Mouse (Mus musculus): ENCODE results near the gene Mgat5.

The Mgat5 gene

GRCm38 (mm10) chr1:127206881-127207555 lies 2.2 kb downstream of the Mgat5 start:
- H3K36me3 ChIP-seq (ENCODE audit: control insufficient read depth, insufficient read depth, low read length, poor library complexity, severe bottlenecking) = no peaks in the 10 kb centered on the region
- H3K27me3 ChIP-seq (ENCODE audit: control insufficient read depth, insufficient read depth, low read length, poor library complexity, severe bottlenecking) = no peaks in the 10 kb centered on the region
- DNase-seq (ENCODE audit: low read depth, low spot score) = peak; percentile 24

DNA sequence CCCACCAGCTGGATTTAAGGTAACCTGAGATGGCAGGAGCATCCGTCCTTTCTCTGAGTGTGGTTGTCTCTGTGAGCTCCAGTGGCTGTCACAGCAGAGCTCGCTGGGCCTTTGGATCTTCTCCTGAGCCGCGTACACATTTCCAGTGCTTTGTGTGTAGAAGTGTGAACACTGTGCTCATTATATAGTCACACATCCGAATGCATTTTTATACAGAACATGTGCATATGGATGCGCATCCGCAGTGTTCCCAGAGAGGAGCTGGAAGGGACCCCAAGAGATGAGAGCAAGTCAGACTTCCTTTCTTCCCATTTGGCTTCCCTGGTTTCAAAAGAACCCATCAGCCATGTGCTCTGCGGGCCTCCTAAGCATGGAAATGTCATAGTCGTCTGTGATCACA lies 3.4 kb downstream of the Mgat5 start:
- no peak for DNase-seq (ENCODE audit: low read depth, low spot score)
- Histone ChIP-seq H3K27me3 (ENCODE audit: control insufficient read depth, insufficient read depth, low read length, poor library complexity, severe bottlenecking) (no peaks in the 10 kb centered on the region), H3K36me3 (ENCODE audit: control insufficient read depth, insufficient read depth, low read length, poor library complexity, severe bottlenecking) (no peaks in the 10 kb centered on the region)

DNA sequence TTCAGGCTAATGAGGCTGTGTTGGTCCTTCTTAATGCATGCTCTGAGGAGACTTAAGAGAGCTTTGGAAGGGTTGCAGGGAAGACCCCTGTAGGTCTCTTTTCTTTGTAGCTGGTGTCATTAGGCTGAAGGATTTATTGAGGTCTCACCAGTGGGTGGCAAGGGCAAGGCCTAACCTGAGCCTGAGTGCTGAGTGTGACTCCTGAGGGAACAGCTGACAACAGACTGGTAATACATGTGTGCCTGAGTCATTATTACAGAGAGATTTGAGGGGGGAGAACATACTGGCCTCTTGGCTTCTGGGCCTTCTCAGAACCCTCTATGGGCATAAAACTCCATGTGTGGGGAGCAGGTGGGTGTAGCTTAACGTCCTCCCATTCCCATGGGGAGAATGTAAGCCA lies 8.0 kb downstream of the Mgat5 start:
- Histone ChIP-seq H3K27me3 (ENCODE audit: control insufficient read depth, insufficient read depth, low read length, poor library complexity, severe bottlenecking) (no peaks in the 10 kb centered on the region), H3K36me3 (ENCODE audit: control insufficient read depth, insufficient read depth, low read length, poor library complexity, severe bottlenecking) (no peaks in the 10 kb centered on the region)
- DNase-seq (ENCODE audit: low read depth, low spot score) = no peak

DNA sequence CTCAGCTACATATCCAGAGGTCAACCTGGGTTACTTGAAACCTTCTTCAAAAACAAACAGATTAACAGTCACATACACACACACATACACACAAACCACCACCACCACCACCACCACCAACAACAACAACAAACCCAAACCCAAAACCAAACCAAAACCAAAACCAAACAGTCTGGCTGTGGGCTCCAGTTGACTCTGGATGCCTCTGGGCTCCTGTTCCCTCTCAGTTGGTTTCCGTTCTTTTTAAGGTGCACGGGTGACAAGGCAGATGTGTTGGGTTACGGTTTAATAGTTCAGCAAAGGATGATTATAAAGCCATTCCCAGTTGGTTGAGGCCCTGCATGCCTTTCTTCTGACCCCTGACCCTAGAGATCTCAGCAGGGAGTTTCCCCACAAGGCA lies 8.6 kb downstream of the Mgat5 start:
- Histone ChIP-seq H3K36me3 (ENCODE audit: control insufficient read depth, insufficient read depth, low read length, poor library complexity, severe bottlenecking) (no peaks in the 10 kb centered on the region), H3K27me3 (ENCODE audit: control insufficient read depth, insufficient read depth, low read length, poor library complexity, severe bottlenecking) (no peaks in the 10 kb centered on the region)
- peak; percentile 13 for DNase-seq (ENCODE audit: low read depth, low spot score)

GRCm38 (mm10) chr1:127214585-127215232 lies 9.9 kb downstream of the Mgat5 start:
- Histone ChIP-seq H3K36me3 (ENCODE audit: control insufficient read depth, insufficient read depth, low read length, poor library complexity, severe bottlenecking) (no peaks in the 10 kb centered on the region), H3K27me3 (ENCODE audit: control insufficient read depth, insufficient read depth, low read length, poor library complexity, severe bottlenecking) (no peaks in the 10 kb centered on the region)
- DNase-seq (ENCODE audit: low read depth, low spot score) = no peak

GRCm38 (mm10) chr1:127216979-127217378 lies 12.2 kb downstream of the Mgat5 start:
- H3K36me3 ChIP-seq (ENCODE audit: control insufficient read depth, insufficient read depth, low read length, poor library complexity, severe bottlenecking) = no peaks in the 10 kb centered on the region
- no peak for DNase-seq (ENCODE audit: low read depth, low spot score)
- H3K27me3 ChIP-seq (ENCODE audit: control insufficient read depth, insufficient read depth, low read length, poor library complexity, severe bottlenecking) = no peaks in the 10 kb centered on the region

- H3K36me3 ChIP-seq (ENCODE audit: control insufficient read depth, insufficient read depth, low read length, poor library complexity, severe bottlenecking) = no peaks in the 10 kb centered on the region
- no peak for DNase-seq (ENCODE audit: low read depth, low spot score)
- no peaks in the 10 kb centered on the region for H3K27me3 ChIP-seq (ENCODE audit: control insufficient read depth, insufficient read depth, low read length, poor library complexity, severe bottlenecking)
Measured at GRCm38 (mm10) chr1:127217665-127218064, 12.8 kb downstream of the Mgat5 start.

GRCm38 (mm10) chr1:127218182-127218581 lies 13.4 kb downstream of the Mgat5 start:
- DNase-seq (ENCODE audit: low read depth, low spot score) = no peak
- no peaks in the 10 kb centered on the region for H3K27me3 ChIP-seq (ENCODE audit: control insufficient read depth, insufficient read depth, low read length, poor library complexity, severe bottlenecking)
- H3K36me3 ChIP-seq (ENCODE audit: control insufficient read depth, insufficient read depth, low read length, poor library complexity, severe bottlenecking) = no peaks in the 10 kb centered on the region

GRCm38 (mm10) chr1:127219161-127219560 lies 14.3 kb downstream of the Mgat5 start:
- Histone ChIP-seq H3K27me3 (ENCODE audit: control insufficient read depth, insufficient read depth, low read length, poor library complexity, severe bottlenecking) (no peaks in the 10 kb centered on the region), H3K36me3 (ENCODE audit: control insufficient read depth, insufficient read depth, low read length, poor library complexity, severe bottlenecking) (no peaks in the 10 kb centered on the region)
- DNase-seq (ENCODE audit: low read depth, low spot score) = no peak

GRCm38 (mm10) chr1:127219621-127220020 lies 14.8 kb downstream of the Mgat5 start:
- no peak for DNase-seq (ENCODE audit: low read depth, low spot score)
- Histone ChIP-seq H3K36me3 (ENCODE audit: control insufficient read depth, insufficient read depth, low read length, poor library complexity, severe bottlenecking) (no peaks in the 10 kb centered on the region), H3K27me3 (ENCODE audit: control insufficient read depth, insufficient read depth, low read length, poor library complexity, severe bottlenecking) (no peaks in the 10 kb centered on the region)

DNA sequence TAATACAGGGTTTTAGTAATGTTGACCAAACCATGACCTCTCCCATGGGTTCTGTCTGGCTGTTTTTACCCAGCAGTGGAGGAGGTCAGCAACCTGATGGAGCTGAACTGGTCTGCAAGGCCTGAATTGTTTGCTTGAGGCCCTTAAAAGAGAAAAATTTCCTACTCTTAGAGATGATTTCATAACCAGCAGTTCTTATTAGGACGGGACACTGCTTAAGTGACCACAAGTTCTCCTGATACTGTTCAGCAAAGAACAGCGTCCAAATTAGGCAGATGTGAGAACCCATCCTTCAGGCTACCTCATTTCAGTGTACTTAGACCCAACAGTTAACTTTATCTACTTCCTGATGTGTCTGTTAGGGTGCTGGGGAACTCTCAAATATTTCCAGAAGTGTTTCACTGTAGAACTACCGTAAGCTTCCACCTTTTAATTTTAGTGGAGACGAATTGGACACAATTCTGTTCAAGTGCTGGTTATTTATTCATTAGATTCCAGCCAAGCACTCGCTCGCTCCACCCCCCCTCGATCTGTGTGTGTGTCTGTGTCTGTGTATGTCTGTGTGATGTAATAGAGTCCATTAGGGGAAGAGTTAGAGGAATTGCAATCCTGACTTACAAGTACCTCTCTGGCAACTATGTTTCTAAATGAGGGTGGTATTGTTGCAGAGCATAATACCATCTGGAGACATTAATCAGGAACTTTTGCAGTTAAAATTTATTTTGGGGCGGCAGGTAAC lies 17.4 kb downstream of the Mgat5 start:
- Histone ChIP-seq H3K27me3 (ENCODE audit: control insufficient read depth, insufficient read depth, low read length, poor library complexity, severe bottlenecking) (no peaks in the 10 kb centered on the region), H3K36me3 (ENCODE audit: control insufficient read depth, insufficient read depth, low read length, poor library complexity, severe bottlenecking) (no peaks in the 10 kb centered on the region)
- DNase-seq (ENCODE audit: low read depth, low spot score) = no peak

DNA sequence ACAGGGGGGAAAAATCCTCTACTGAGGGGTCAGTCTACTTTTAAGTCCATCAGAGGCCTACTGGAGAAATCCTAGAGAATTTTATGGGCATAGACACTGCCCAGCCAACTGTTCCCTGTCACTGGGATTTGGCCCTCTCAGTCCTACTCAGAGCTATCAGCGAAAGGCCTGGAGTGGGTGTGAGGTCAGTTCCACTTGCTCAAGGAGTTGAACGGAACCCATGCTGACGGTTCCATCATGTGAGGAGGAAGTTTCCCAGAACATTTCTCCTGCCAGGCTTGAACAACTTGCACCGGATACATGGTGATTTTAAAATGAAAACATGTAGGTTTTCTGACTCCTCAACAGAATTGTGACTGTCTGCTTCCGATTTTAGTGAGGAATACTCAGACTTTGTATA lies 20.2 kb downstream of the Mgat5 start:
- no peaks in the 10 kb centered on the region for H3K27me3 ChIP-seq (ENCODE audit: control insufficient read depth, insufficient read depth, low read length, poor library complexity, severe bottlenecking)
- DNase-seq (ENCODE audit: low read depth, low spot score) = no peak
- H3K36me3 ChIP-seq (ENCODE audit: control insufficient read depth, insufficient read depth, low read length, poor library complexity, severe bottlenecking) = no peaks in the 10 kb centered on the region; the same call in 1 of the 2 replicates

GRCm38 (mm10) chr1:127229011-127229410 lies 24.2 kb downstream of the Mgat5 start:
- Histone ChIP-seq H3K27me3 (ENCODE audit: control insufficient read depth, insufficient read depth, low read length, poor library complexity, severe bottlenecking) (no peaks in the 10 kb centered on the region), H3K36me3 (ENCODE audit: control insufficient read depth, insufficient read depth, low read length, poor library complexity, severe bottlenecking) (no peaks in the 10 kb centered on the region; the same call in 1 of the 2 replicates)
- no peak for DNase-seq (ENCODE audit: low read depth, low spot score)

DNA sequence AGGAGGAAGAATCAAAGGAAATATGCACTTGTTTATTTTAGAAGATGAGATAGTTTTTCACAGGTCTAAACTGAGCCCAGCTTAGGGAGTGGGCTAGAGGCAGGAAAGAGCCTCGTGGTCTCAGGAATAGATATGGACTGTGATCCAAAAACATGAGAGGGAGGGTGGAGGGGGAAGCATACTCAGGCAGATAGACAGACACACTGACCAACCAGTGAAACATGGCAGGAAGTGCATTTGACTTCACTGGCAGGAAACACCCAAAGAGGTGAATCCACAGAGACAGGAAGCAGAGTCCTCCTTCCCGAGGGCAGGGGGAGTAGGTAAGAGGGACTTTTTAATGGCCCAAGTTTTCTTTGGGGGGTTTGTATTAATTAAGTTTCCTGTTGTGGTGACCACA lies 25.7 kb downstream of the Mgat5 start:
- Histone ChIP-seq H3K36me3 (ENCODE audit: control insufficient read depth, insufficient read depth, low read length, poor library complexity, severe bottlenecking) (no peaks in the 10 kb centered on the region; the same call in 1 of the 2 replicates), H3K27me3 (ENCODE audit: control insufficient read depth, insufficient read depth, low read length, poor library complexity, severe bottlenecking) (no peaks in the 10 kb centered on the region)
- DNase-seq (ENCODE audit: low read depth, low spot score) = peak; percentile 59

- Histone ChIP-seq H3K27me3 (ENCODE audit: control insufficient read depth, insufficient read depth, low read length, poor library complexity, severe bottlenecking) (no peaks in the 10 kb centered on the region), H3K36me3 (ENCODE audit: control insufficient read depth, insufficient read depth, low read length, poor library complexity, severe bottlenecking) (no peaks in the 10 kb centered on the region; the same call in 1 of the 2 replicates)
- peak; percentile 8 for DNase-seq (ENCODE audit: low read depth, low spot score)
Measured at GRCm38 (mm10) chr1:127233191-127233651, 28.4 kb downstream of the Mgat5 start.
